Mouse (Mus musculus): ENCODE data around the gene Lyrm7.

DNA sequence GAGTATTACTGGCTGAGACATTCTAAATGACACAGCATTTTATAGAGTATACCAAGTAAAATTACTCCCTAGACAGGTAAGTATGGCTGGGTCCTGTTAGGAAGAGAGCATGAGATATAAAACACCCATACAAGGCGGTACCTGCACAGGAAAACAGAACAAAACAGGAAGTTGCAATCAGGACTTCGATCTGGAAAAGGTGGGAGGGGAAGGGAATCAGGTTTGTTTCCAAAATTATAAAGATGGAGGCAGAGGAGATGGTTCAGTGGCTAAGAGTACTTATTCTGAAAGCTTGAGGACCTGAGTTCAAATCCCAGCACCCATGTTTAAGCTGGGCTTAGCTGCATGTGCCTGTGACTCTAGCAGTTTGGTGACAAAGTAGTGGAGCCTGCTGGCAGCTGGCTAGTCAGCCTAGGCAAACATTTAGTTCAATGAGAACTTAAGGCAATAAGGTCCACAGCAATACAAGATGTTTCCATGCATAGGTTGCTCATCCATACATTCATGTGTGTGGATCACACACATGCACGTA lies 7.3 kb upstream of the Lyrm7 start:
- TF ChIP-seq POLR2A (IDR thresholded peaks at IDR 0.05; ENCODE audit: control insufficient read depth, extremely low read depth, insufficient read depth, low read length, poor library complexity) (no peak), CTCF (IDR thresholded peaks at IDR 0.05; ENCODE audit: borderline replicate concordance, control insufficient read depth, extremely low read depth, insufficient read depth, low read length, poor library complexity) (no peak)
